Comparison of ENCODE assay signal across 8 mouse cellular contexts in the genomic region with DNA sequence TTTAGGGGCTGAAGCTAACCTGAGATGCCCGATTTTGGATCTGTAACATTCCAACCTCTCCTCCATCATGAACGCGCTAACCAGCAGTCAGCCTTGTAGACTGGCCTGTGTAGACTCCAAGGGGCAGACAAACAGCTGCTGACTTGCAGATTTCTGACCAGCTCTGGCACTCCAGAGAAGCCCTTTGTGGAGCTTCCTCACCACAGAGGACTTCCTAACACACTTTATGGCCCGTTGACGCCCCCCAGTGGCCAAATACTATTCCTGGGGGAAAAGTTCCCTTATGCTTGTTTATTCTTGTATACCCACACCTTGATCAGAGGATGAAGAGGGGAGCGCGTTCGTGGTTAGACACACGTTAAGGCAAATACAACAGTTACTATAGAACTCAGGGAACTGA. TPM values are rescaled to one million over a fixed set of nuclear protein-coding genes. Genes with fewer than 3 reads are reported as not detected.
DNase-seq lines count a peak whose midpoint lies in the region; ATAC-seq lines count a peak whose summit lies in the region.

No protein-coding gene starts in this region.

- H3K27me3 ChIP-seq in heart, embryonic 11.5 days (ENCODE audit: control insufficient read depth, insufficient read depth, low read length), result no peaks in the 10 kb centered on the region
- H3K27me3 ChIP-seq in megakaryocyte, embryonic 14.5 days (replicated peaks), result no peaks in the 10 kb centered on the region

- no peaks in the 10 kb centered on the region for H3K36me3 ChIP-seq in heart, embryonic 11.5 days (ENCODE audit: control insufficient read depth, insufficient read depth, low read length)
- H3K36me3 ChIP-seq in megakaryocyte, embryonic 14.5 days (replicated peaks; ENCODE audit: low read length), result peaks cover 62% of the 10 kb centered on the region

- no peak overlapping the region for H3K27ac ChIP-seq in heart, embryonic 11.5 days (ENCODE audit: low read depth, low read length)

- no peak for ATAC-seq in heart, embryonic 11.5 days (replicated peaks; ENCODE audit: insufficient number of reproducible peaks, low FRiP score, low TSS enrichment)
- ATAC-seq in CD4-positive, CD25-positive, alpha-beta regulatory T cell, adult 4 months, result peak; percentile 74

- H3K4me1 ChIP-seq in heart, embryonic 11.5 days (ENCODE audit: control insufficient read depth, insufficient read depth, low read length), result peaks cover 4% of the 10 kb centered on the region; the same call in 1 of the 2 replicates
- H3K4me1 ChIP-seq in megakaryocyte, embryonic 14.5 days, result peaks cover 74% of the 10 kb centered on the region

- no peaks in the 10 kb centered on the region for H3K9me3 ChIP-seq in heart, embryonic 11.5 days (replicated peaks; ENCODE audit: control insufficient read depth, low read length)
- 0 out of 2 replicates have a peak, but pooled peaks cover 3% of the 10 kb centered on the region for H3K9me3 ChIP-seq in megakaryocyte, embryonic 14.5 days

- H3K4me3 ChIP-seq in heart, embryonic 11.5 days (ENCODE audit: low read depth, low read length), result no peak overlapping the region
- peak overlapping the region; percentile 23 for H3K4me3 ChIP-seq in megakaryocyte, embryonic 14.5 days (replicated peaks)

- H3K4me2 ChIP-seq in heart, embryonic 11.5 days, result no peak overlapping the region

- peak; percentile 90 for DNase-seq in heart, adult 11 months
- DNase-seq in adrenal gland, postnatal 25 days, result peak; percentile 60
- peak; percentile 55 to 57 for DNase-seq in gastrocnemius, adult 8-10 months (ENCODE audit: low spot score in 2 of 2)
- peak; percentile 45 for DNase-seq in layer of hippocampus, adult 9-11 months
- DNase-seq in testis, postnatal 10 days (ENCODE audit: low spot score), result peak; percentile 59

- no peak overlapping the region for H3K9ac ChIP-seq in heart, embryonic 11.5 days (ENCODE audit: low read depth, low read length)

- WGBS in heart, embryonic 11.5 days (ENCODE audit: insufficient replicate concordance), result 46% methylated on average over 9 of the region's 9 CpGs

RNA-seq across cellular contexts. Expression of gene Rsbn1l, which starts 12.8 kb away (rescaled TPM):
- 5.9 and 8.4 TPM in 2 replicates for polyA plus RNA-seq in heart, embryonic 11.5 days (2014; fragmentation: Nextera tagmentation; extraction: Ambion mirVana)
- 10 to 100 TPM; 32.6 to 42.7 TPM for polyA plus RNA-seq in CD4-positive, CD25-positive, alpha-beta regulatory T cell, adult 4 months (2017; shearing (Covaris generic))
- total RNA-seq in adrenal gland, postnatal 25 days (2021), result 16.1 and 19.3 TPM in 2 replicates
- 1 to 10 TPM; 7.6 to 9.1 (median 8.9) TPM for total RNA-seq in gastrocnemius, adult 8-10 months (2022)
- 15.8 and 22.7 TPM in 2 replicates for polyA plus RNA-seq in megakaryocyte, embryonic 14.5 days (2012; ENCODE audit: insufficient read depth, low replicate concordance)
